ENCODE assay signal across 23 mouse cellular contexts in genomic region chr4:5335030-5335429, GRCm38 (mm10).
"Had no signal": no experiment of that assay in that cellular context is flagged by ENCODE, and none has a peak within 500 bp of the region (broad histone marks: within the 10 kb centered on the region; RNA-seq: fewer than 3 reads in every experiment).

No protein-coding gene starts in this region.

- H3K27me3 ChIP-seq: kidney, embryonic 15.5 days; limb, embryonic 12.5 days; limb, embryonic 15.5 days; midbrain, embryonic 12.5 days; midbrain, embryonic 15.5 days; neural tube, embryonic 12.5 days; neural tube, embryonic 15.5 days had no signal

- H3K9ac ChIP-seq: kidney, embryonic 15.5 days; limb, embryonic 12.5 days; limb, embryonic 15.5 days; liver, embryonic 14.5 days; liver, postnatal 0 days; lung, embryonic 14.5 days; midbrain, embryonic 12.5 days; midbrain, embryonic 15.5 days; neural tube, embryonic 12.5 days; neural tube, embryonic 15.5 days had no signal

- H3K4me3 ChIP-seq: kidney, embryonic 15.5 days; limb, embryonic 12.5 days; limb, embryonic 15.5 days; midbrain, embryonic 12.5 days; midbrain, embryonic 15.5 days; neural tube, embryonic 12.5 days; neural tube, embryonic 15.5 days had no signal

- H3K27ac ChIP-seq: kidney, embryonic 15.5 days; limb, embryonic 12.5 days; limb, embryonic 15.5 days; liver, embryonic 14.5 days; macrophage; midbrain, embryonic 12.5 days; midbrain, embryonic 15.5 days; neural tube, embryonic 12.5 days; neural tube, embryonic 15.5 days had no signal

- H3K4me1 ChIP-seq: kidney, embryonic 15.5 days; limb, embryonic 12.5 days; limb, embryonic 15.5 days; midbrain, embryonic 12.5 days; midbrain, embryonic 15.5 days; neural tube, embryonic 12.5 days; neural tube, embryonic 15.5 days had no signal

- H3K4me2 ChIP-seq: kidney, embryonic 15.5 days; limb, embryonic 12.5 days; limb, embryonic 15.5 days; liver, embryonic 11.5 days; lung, embryonic 14.5 days; midbrain, embryonic 12.5 days; midbrain, embryonic 15.5 days; neural tube, embryonic 12.5 days; neural tube, embryonic 15.5 days had no signal

- H3K36me3 ChIP-seq: kidney, embryonic 15.5 days; limb, embryonic 12.5 days; limb, embryonic 15.5 days; midbrain, embryonic 12.5 days; midbrain, embryonic 15.5 days; neural tube, embryonic 12.5 days; neural tube, embryonic 15.5 days had no signal

- H3K9me3 ChIP-seq: kidney, embryonic 15.5 days; limb, embryonic 12.5 days; limb, embryonic 15.5 days; midbrain, embryonic 12.5 days; midbrain, embryonic 15.5 days; neural tube, embryonic 12.5 days; neural tube, embryonic 15.5 days had no signal

- DNase-seq: kidney, adult 8-10 months; kidney, postnatal 10 days; kidney, postnatal 36 days; layer of hippocampus, postnatal 36 days; left cerebral cortex, postnatal 4 days; liver, postnatal 0 days; lung, embryonic 14.5 days; right cerebral cortex, adult 18-20 months; right cerebral cortex, postnatal 25 days; thymus, adult 18-20 months; thymus, postnatal 14 days; thymus, postnatal 4 days had no signal

- ATAC-seq: liver, postnatal 0 days; lung, postnatal 0 days; midbrain, embryonic 15.5 days had no signal
